Mouse (Mus musculus) thymus, adult 2 months (tissue): ENCODE data around the gene Plk5. TPM values are rescaled to one million over a fixed set of nuclear protein-coding genes. Genes with fewer than 3 reads are reported as not detected.

Experiments used
- DNase-seq: peaks from one replicate; pipeline ENCODE4 v3.0.0; 2021
- H3K27ac ChIP-seq: fragments of 200-500 bp; 2 replicates; pipeline ENCODE4 v1.5.1; 2012; ENCODE audit warnings: low read length, control low read depth; ENCODE audit not compliant: control insufficient read depth, insufficient read depth
- H3K27me3 ChIP-seq: fragments of 200-500 bp; 2 replicates; pipeline ENCODE4 v1.6.1; 2012; ENCODE audit warnings: mild to moderate bottlenecking, low read length, moderate library complexity, mixed read lengths; ENCODE audit not compliant: control insufficient read depth, insufficient read depth
- H3K36me3 ChIP-seq: fragments of 200-500 bp; 2 replicates; pipeline ENCODE4 v1.6.1; 2012; ENCODE audit warnings: mild to moderate bottlenecking, low read length, moderate library complexity; ENCODE audit not compliant: control insufficient read depth, insufficient read depth
- H3K4me1 ChIP-seq: fragments of 200-500 bp; replicated peaks from 2 replicates; pipeline ENCODE4 v1.6.1; 2012; ENCODE audit warnings: low read length; ENCODE audit not compliant: control insufficient read depth, insufficient read depth
- H3K4me3 ChIP-seq: fragments of 200-500 bp; 2 replicates; pipeline ENCODE4 v1.5.1; 2012; ENCODE audit warnings: mild to moderate bottlenecking, low read length, control low read depth, moderate library complexity; ENCODE audit not compliant: control insufficient read depth, insufficient read depth
- CTCF ChIP-seq: fragments of 200-500 bp; IDR thresholded peaks from 2 replicates; pipeline ENCODE4 v1.5.1; 2012; ENCODE audit warnings: mild to moderate bottlenecking, control low read depth, low read length, moderate library complexity, borderline replicate concordance; ENCODE audit not compliant: control insufficient read depth, poor library complexity, insufficient read depth; ENCODE audit errors: extremely low read depth
- POLR2A ChIP-seq: fragments of 200-500 bp; IDR thresholded peaks from 2 replicates; pipeline ENCODE4 v1.6.1; 2012; ENCODE audit warnings: mild to moderate bottlenecking, low read length, control low read depth, moderate library complexity; ENCODE audit not compliant: control insufficient read depth, poor library complexity, insufficient read depth; ENCODE audit errors: extremely low read depth
- WGBS: fragments of 180-500 bp; shearing (Covaris S2); methylation state at CpG from one replicate; pipeline ENCODE4 v1.1.7; 2018; 5-methylcytosine and 5-hydroxymethylcytosine counted together
- polyA plus RNA-seq: library from polyadenylated mRNA; depleted of rRNA; stranded (reverse); fragments of >200 nt; gene quantifications from 2 replicates; pipeline ENCODE4 v1.2.3, GENCODE M21; 2012

Gene Plk5
- polyA plus RNA-seq, 1 experiment = 0.22 TPM

DNA sequence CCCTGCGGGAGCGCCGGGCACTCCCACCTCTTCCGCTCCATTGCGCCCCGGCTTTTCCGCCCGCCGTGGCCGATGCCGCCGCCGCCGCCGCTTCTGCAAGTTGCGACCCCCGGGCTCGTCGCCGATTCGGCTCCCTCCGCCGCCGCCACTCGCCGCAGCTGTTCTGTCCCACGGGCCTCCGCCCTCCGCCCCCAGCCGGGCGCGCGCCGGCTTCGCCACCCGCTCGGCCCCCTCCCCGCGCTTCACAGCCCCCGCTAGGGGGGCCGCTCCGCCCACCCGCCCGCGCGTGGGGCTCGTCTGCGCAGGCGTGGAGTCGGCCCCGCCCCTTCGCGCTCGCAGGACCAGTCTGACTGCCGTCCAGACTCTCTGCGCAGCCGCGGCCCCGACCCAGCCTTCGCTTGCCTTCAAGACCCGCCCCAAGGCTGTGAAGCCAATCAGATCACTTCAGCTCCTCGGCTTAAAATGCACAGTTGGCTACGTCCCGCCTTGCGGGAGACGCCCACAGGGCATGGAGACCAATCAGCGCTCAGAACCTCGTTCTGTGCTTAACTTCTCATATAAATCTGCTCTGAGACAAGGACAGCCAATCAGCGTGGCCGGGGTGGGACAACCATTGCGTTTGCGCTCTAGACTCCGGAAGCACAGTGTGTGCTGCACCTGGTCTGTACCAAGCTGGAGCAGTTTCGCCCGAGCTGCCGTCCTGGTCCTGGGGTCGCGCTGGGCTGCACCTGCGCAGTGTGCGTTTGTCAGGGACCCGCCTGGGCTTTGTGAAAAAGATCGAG lies 43.1 kb downstream of the Plk5 start, which contains the start of gene Mbd3:
TSS of gene Mbd3 (minus strand) at position 360 of the 782 bp plus-strand sequence.
- Histone ChIP-seq H3K27ac (peak within 1 kb of the TSS; percentile 83), H3K4me3 (peak within 1 kb of the TSS; percentile 52), H3K27me3 (no peaks in the 10 kb centered on the region), H3K4me1 (peaks cover 18% of the 10 kb centered on the region), H3K36me3 (peaks cover 7% of the 10 kb centered on the region; the same call in 1 of the 2 replicates)
- under 1% methylated on average over 82 of the region's 82 CpGs for WGBS
- DNase-seq = peak; percentile 100
- TF ChIP-seq CTCF (0 out of 2 replicates have a peak, but pooled peaks have one; percentile 60), POLR2A (peak; percentile 93)

DNA sequence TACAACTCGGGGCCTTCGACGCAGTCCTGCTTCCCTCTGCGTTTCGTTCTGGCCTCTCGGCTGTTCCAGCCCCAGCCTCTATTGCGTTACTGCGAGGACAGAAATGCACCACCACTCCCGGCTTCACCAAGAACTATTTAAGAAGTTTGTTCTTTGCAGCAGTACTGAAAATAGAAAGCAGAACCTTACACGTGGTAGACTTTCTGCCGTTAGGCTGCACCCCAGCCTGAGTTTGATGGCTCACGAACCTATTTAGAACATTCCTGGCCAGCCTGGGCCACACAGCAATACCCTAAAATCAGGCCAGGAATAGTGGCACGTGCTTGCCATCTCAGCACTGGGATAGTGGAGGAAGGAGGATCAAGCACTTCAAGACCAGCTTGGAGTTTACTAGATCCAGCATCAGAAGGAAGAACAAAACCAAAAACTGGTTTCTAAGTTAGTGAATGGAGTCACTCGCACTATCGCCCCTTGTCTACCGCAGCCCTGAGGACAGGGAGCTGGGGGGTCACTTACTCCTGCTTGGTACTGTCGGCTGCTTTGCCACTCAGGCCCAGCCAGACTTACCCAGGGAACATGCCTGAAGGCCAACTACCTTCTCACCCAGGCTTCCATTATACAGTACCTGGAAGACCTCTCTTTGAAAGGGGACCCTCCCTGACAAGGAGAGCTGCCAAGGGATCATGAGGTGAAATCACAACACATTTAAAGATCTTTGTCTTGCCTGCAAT lies 43.9 kb downstream of the Plk5 start:
- Histone ChIP-seq H3K4me1 (peaks cover 19% of the 10 kb centered on the region), H3K27ac (peak overlapping the region; percentile 83), H3K4me3 (peak overlapping the region; percentile 39), H3K36me3 (peaks cover 3% of the 10 kb centered on the region; the same call in 1 of the 2 replicates), H3K27me3 (no peaks in the 10 kb centered on the region)
- WGBS = 13% methylated on average over 17 of the region's 17 CpGs
- TF ChIP-seq POLR2A (no peak), CTCF (no peak)
- DNase-seq = peak; percentile 25

DNA sequence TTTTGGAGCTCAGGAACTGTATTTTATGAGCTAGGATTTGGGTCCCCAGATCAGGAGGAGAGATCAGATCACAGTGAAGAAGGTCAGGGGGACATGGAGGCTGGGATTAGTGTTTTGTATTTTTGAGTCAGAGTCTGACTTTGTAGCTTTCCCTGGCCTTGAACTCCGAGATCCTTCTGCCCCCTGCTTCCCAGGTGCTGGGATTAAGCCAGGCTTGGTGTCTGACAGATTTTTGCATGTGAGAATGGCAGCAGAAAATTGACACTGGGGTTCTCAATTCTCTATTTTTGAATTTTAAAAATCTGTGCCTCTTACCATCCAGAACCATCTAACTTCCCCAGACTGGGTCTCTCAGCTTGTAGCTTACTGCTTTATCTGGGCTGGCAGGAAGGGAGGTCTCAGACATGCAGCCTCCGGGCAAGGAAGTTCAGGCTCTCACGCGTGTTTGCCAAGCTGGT lies 44.5 kb downstream of the Plk5 start:
- no peaks in the 10 kb centered on the region for H3K27me3 ChIP-seq
- TF ChIP-seq CTCF (no peak), POLR2A (no peak)
- H3K4me1 ChIP-seq = peaks cover 25% of the 10 kb centered on the region
- no peak overlapping the region for H3K4me3 ChIP-seq
- no peaks in the 10 kb centered on the region; the same call in 1 of the 2 replicates for H3K36me3 ChIP-seq
- peak overlapping the region; percentile 30 for H3K27ac ChIP-seq
- no peak for DNase-seq
- WGBS = 91% methylated on average over 4 of the region's 4 CpGs

DNA sequence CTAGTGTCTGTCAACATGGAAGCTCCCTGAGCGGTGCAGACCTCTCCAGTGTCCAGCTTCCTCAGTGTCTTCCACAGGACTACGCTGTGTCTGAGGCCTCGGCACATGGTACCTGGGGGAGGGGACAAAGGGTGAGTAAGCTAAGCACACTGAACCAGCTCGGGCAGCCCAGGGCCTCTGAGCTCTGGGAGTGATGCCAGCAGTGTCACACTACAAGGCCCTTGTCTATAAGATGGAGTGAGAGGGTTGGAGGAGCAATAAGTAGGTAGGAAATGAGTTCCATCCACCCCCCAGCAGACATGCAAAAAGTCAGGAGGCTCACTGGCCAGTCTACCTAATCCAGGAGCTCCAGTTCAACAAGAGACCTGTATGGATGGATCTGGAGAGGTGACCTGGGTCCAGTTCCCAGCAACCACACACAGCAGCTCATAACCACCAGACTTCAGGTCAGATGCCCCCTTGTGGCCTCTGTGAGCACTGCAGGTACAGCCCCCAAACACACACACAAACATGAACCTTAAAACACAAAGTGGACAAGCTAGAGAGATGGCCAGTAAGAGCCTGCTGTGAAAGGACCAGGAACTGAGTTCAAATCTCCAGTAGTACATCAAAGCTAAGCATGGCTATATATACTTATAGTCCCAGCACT lies 46.9 kb downstream of the Plk5 start:
- H3K36me3 ChIP-seq = no peaks in the 10 kb centered on the region; the same call in 1 of the 2 replicates
- peaks cover 25% of the 10 kb centered on the region for H3K4me1 ChIP-seq
- peak; percentile 40 for DNase-seq
- H3K27me3 ChIP-seq = no peaks in the 10 kb centered on the region
- WGBS = 95% methylated on average over 4 of the region's 4 CpGs
- TF ChIP-seq CTCF (peak; percentile 63; the same call in 1 of the 2 replicates), POLR2A (no peak)
- H3K27ac ChIP-seq = no peak overlapping the region
- H3K4me3 ChIP-seq = no peak overlapping the region

DNA sequence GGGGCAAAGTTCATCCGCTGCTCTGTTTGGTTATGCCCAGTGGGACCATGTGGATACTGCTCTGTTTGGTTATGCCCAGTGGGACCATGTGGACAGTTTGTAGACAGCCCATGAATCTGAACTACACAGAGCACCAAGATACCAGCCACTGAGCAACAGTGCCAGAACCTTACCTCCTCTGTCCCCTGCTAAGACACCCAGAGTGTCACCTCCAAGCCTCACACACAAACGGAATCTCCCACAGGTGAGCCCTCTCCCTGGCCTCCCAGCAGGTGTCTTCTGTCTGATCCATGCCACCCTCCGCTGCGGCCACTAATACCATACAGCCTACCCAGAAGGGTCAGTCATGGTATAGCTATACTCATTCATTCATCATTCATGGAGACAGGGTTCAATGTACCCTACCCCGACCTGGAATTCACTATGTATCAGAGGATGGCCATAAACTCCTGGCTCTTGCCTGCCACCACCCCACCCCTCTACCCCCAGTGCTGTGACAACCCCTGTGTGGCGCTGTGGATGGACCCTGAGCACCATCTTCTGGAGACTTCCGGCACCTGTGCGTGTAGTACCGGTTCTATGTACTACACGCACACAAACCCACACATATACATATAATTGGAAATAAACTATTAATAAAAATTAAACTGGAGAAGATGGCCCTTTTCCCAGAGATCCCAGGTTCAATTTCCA lies 49.4 kb downstream of the Plk5 start:
- peaks cover 18% of the 10 kb centered on the region for H3K4me1 ChIP-seq
- DNase-seq = peak; percentile 38
- no peaks in the 10 kb centered on the region; the same call in 1 of the 2 replicates for H3K36me3 ChIP-seq
- TF ChIP-seq CTCF (0 out of 2 replicates have a peak, but pooled peaks have one; percentile 42), POLR2A (no peak)
- 41% methylated on average over 10 of the region's 10 CpGs for WGBS
- H3K4me3 ChIP-seq = no peak overlapping the region
- no peaks in the 10 kb centered on the region for H3K27me3 ChIP-seq
- H3K27ac ChIP-seq = no peak overlapping the region
